Mouse (Mus musculus) c-Kit-positive CD71-positive TER-119-negative erythroid progenitor cells, embryonic 14.5 days (primary cell): ENCODE measurements around the gene Hsd17b3.

Source experiments
- DNase-seq: peaks from one replicate; pipeline ENCODE4 v3.0.0-alpha.2; 2013; ENCODE audit warnings: low read depth

The Hsd17b3 gene

GRCm38 (mm10) chr13:64018586-64019141 lies 70.4 kb downstream of the Hsd17b3 start:
- DNase-seq: no peak

DNA sequence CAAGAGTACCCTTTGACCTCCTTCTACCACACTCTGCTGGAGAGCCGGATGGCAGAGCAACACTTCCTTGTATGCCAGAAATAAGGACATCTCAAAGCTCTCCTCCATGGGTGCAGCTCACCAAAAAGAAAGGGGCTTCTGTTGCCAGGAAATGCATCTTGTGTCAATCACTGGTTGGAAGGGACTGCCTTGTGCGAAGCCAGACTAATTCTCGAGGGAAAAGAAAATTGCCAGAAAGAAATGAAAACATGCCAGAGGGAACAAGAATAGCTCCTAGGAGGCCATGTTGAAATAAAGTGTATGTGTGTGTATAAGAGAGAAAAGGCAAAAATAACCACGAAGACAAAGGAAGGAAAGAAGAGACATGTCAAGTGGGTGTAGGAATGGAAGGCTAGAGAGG lies 73.0 kb downstream of the Hsd17b3 start:
- DNase-seq: no peak

GRCm38 (mm10) chr13:64011157-64011556 lies 77.9 kb downstream of the Hsd17b3 start:
- no peak for DNase-seq
